Mouse (Mus musculus) layer of hippocampus, postnatal 36 days (tissue): ENCODE data around the gene Lrp6. TPM values are rescaled to one million over a fixed set of nuclear protein-coding genes. Genes with fewer than 3 reads are reported as not detected.

Source experiments
- DNase-seq, 2 experiments: peaks; one replicate each; pipeline ENCODE4 v3.0.0; 2022
- total RNA-seq, 2 experiments: library from RNA; stranded (reverse); gene quantifications; 2 replicates each; pipeline ENCODE4 v1.2.3; 2021

Gene Lrp6
- total RNA-seq, 2 experiments from 2014 or later: 50.5 to 54.8 TPM

GRCm38 (mm10) chr6:134434044-134434443 is 132.7 kb downstream of the Lrp6 start:
- DNase-seq: no peak

GRCm38 (mm10) chr6:134433281-134433680 is 133.5 kb downstream of the Lrp6 start:
- DNase-seq: no peak

- DNase-seq: no peak
Measured at GRCm38 (mm10) chr6:134431583-134431982, 135.2 kb downstream of the Lrp6 start.

DNA sequence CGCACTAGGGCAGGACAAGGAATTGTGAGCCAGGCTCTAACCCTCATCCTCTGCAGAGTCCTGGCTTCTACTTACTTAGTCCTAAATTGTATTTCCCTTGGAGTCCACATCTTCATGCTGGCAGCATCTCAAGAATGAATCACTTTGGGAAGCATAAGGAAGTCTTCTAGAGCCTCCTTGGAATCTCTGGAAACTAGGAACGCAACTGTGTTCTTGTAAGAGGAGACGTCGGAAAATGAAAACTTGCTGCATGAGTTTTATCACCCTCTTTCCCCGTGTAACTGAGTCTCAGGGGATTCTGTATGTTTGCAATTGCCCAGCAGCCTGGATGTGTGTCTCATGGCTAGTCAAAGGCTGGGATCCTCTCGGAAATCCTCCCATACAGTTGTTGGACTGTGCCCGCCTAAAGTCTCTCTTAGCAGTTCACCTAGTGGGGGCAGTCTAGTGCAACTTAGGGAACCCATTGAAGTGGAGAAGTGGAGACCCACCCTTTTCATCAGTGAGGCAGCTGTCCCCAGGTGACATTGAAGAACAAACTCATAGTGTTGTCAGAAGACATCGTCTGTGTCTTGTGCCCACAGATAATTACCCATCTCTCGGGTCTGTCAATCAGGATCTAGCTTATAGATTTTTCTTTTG is 136.5 kb downstream of the Lrp6 start:
- DNase-seq: no peak

- DNase-seq: no peak
Measured at GRCm38 (mm10) chr6:134428455-134428854, 138.3 kb downstream of the Lrp6 start.

DNA sequence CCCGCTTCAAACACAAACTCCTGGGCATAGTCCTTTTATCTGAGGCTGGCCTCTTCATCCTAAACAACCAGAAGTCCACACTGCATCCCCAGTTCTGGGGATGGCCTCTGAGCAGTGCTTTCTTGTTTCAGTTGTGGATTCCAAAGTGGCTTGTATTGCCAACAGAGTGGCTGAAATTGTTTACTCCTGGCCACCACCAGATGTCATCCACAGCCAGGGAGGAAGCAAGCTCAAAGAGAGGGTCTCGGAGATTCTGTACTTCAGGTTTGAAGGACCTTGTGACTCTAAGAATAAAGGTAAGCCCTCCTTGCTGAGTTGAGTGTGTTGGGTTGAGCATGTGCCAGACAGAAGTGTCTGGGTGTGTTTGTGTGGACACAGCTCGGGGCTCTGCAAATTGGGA is 139.6 kb downstream of the Lrp6 start:
- no peak for DNase-seq

GRCm38 (mm10) chr6:134425216-134425717 is 141.5 kb downstream of the Lrp6 start:
- peak; percentile 40 to 68 for DNase-seq

GRCm38 (mm10) chr6:134421921-134422320 is 144.8 kb downstream of the Lrp6 start:
- DNase-seq: no peak

- no peak for DNase-seq
Measured at GRCm38 (mm10) chr6:134420375-134420774, 146.4 kb downstream of the Lrp6 start.

- DNase-seq: no peak
Measured at GRCm38 (mm10) chr6:134417886-134418285, 148.9 kb downstream of the Lrp6 start.

DNA sequence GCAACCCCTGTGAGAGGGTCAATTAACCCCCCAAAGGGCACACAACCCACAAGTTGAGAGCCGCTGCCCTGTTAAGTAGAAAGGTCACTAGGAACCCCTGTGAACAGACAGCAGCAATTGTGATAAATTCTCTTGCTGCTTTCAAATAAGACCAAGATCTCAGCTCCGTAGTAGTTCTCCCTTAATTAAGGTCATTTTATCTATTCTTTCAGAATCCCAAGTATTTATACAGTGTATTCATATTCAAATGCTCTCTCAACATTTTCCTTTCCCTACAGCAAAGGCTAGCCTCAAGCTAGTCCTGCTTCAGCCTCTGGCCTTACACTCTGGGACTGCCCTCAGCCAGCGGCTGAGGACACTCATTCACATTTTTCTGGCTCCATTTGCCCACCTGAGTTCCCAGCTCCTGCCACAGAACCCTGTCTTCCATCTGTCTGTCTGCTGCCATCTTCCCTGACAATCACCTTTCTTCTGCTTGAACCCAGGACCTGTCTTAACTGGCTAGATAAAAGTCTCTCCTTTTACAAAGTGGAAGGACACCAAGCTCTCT is 150.1 kb downstream of the Lrp6 start:
- no peak for DNase-seq

DNA sequence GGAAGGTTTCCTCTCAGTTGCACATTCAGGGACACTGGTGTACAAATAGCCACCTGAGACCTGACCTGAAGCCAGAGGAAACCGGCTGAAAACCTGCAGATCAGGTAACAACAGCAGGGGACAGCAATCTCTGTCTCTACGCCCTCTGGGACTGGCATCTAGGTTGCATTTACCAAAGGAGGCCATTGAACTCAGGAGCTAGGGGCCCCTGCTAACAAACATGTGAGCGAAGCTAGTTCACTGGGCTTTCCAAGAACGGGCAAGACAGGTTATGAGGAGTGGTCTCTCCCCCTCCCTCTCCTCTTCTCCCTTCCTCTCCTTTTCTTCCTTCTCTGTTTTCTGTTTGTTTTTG is 152.3 kb downstream of the Lrp6 start:
- no peak for DNase-seq

GRCm38 (mm10) chr6:134413706-134414531 is 152.8 kb downstream of the Lrp6 start:
- no peak for DNase-seq

DNA sequence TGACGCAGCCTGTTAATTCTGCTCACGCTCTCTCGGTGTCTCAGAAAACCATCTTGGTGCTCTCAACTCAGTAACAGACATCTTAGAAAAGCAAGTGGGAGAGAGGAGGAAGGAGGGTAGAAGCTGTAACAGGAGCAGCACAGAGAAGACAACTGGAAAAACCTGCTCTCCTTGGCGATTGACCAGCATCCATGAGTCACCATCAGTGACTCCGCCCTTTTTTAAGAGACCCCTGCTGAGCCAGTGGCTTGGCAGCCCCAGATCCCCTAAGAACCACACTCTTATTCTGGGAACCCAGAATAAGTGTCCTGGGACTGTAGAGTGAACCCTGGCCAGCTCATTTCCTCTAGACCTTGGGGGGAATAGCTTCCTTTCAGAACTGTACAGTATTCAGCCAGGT is 159.5 kb downstream of the Lrp6 start:
- no peak for DNase-seq

DNA sequence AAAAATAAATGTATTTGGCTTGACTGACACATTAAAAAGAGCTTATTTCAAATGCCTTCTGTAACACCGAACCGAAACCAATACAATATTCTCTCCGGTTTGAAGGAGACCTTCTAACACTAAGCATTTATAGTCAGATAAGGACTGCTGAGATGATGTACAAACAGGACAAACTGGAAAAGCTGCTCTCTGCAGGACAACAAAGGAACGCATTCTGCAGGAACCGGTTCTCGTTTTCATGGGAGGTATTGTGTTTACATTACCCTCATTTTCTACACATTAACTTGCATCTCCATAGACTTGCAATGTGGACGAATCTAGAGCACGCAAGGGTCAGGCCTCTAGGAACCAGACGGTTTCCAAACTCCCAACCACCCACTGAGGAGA is 163.1 kb downstream of the Lrp6 start:
- no peak for DNase-seq

- DNase-seq: peak in 1 of 2 experiments; percentile 36
Measured at GRCm38 (mm10) chr6:134402914-134403683, 163.7 kb downstream of the Lrp6 start.

Other genes starting within 250 kb of the Lrp6 start
- not detected for gene Bcl2l14, start 170.6 kb downstream of the Lrp6 start, total RNA-seq
- gene Mansc1, start 65.5 kb upstream of the Lrp6 start, total RNA-seq: 1 to 10 TPM; 8.0 to 8.1 TPM
- 10 to 100 TPM; 37.2 to 40.1 TPM for gene Borcs5, start 72.5 kb upstream of the Lrp6 start, total RNA-seq
- gene Dusp16, start 225.7 kb upstream of the Lrp6 start, total RNA-seq: 1 to 10 TPM; 8.6 to 8.9 TPM